Mouse (Mus musculus): Measurements from ENCODE around the gene Prkacb. TPM values are rescaled to one million over a fixed set of nuclear protein-coding genes. Genes with fewer than 3 reads are reported as not detected.

The Prkacb gene
- total RNA-seq (2021) = 10 to 100 TPM; 61.9 to 64.4 TPM

DNA sequence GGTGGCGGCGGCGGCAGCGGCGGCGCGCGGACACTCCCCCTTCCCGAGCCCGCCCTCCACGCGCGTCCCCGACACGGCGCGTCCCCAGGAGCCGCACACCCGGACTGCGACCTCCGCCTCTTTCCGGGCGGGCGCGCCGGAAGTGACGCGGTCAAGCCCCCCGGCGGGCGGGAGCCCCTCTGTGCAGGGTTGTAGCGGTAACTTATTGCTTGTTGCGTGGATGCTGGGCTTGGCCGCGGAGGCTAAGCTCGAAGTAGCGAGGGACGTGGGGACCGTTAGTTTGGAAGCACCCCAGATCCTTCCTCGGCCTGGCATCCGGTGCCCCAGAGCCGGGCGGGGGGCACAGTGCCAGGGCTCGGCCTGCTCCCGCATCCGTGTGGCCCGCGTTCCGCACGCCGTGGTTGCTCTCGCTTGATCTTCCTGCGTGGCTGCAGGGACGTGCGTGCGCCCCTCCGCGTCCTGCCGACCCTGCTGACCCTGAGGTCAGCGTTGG, at the start of gene Prkacb:
Prkacb (minus strand) TSS at position 90 of the 493 bp plus-strand sequence.
- peak; percentile 88 for DNase-seq (ENCODE audit: low spot score)
- intact Hi-C loops (cut with DNase I) = loop anchor here (5.0 kb wide), 3 partner anchors 39 to 316 kb away; partner anchors contain the start of genes Gng5, Rpf1, Spata1 and Ttll7

DNA sequence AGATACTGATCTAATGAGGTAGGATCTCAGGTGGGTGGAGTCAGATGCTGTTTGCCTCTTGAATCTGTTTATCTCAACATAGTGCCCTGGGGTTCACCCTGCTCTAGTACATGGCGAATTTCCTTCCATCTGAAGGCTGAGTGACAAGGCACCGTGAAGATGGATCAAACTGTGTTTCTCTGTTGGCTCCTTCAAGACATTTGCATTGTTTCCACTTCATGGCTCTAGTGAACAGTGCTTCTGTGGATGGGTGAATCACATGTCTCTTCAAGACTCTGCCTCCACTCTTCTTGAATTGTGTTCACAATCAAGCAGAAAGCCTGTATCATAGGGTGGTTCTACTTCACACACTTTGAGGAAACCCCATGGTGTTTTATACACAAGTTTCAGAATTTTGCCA, 47.5 kb upstream of the Prkacb start:
- intact Hi-C loops (cut with DNase I) = no loop called here

DNA sequence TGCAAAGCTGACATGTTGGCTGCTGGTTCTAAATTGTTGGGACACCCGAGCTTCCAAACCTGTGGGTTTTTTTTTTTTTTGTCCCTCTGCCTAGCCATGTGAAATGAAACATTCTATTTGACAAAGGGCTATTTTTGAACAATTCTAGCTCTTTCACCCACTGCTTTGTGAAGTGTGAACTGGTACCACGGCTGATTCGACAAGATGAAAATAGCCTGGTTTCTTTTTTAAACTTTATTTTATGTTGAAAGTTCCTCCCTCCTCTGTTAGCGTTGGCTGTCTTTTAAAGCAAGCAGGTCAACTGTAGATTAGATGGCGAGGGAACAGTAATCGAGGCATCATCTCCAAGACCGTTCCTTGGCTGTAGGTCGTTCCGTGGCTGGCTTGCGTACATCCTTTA, 44.6 kb upstream of the Prkacb start:
- DNase-seq (ENCODE audit: low spot score) = no peak
- intact Hi-C loops (cut with DNase I) = no loop called here

More for the DNA sequence above, 47.5 kb upstream of the Prkacb start:
- no peak for DNase-seq (ENCODE audit: low spot score)

DNA sequence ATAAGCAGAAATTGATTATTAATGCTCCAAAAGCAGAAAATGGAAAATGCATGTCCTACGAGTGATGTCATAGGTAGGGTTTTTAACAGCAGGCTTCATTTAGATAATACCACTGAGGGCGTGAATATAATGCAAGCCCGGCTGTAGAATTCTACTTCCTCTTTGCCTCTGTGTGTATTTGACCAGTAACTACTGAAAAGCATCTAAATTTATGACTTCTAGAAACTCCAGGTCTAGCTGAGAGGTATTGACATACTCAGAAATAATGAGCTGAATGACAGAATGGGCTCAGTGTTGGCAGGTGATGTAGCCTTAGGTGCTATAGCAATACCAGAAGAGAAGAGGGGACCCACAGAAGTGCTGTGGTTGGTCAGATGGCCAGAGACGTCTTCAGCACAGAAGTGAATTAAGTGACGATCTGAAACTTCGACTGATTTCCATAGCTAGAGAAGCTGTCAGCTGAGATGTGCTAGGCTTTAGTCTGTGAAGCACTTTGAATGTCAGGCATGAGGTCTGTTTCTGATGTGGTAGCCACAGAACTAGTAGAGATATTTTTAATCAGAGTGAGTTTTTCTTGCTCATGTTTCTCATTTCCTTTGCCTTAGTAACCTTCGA, 41.8 kb upstream of the Prkacb start:
- DNase-seq (ENCODE audit: low spot score) = no peak
- intact Hi-C loops (cut with DNase I) = loop anchor here (5.0 kb wide), 1 partner anchor 42 kb away; the partner anchor contains the start of gene Prkacb

DNA sequence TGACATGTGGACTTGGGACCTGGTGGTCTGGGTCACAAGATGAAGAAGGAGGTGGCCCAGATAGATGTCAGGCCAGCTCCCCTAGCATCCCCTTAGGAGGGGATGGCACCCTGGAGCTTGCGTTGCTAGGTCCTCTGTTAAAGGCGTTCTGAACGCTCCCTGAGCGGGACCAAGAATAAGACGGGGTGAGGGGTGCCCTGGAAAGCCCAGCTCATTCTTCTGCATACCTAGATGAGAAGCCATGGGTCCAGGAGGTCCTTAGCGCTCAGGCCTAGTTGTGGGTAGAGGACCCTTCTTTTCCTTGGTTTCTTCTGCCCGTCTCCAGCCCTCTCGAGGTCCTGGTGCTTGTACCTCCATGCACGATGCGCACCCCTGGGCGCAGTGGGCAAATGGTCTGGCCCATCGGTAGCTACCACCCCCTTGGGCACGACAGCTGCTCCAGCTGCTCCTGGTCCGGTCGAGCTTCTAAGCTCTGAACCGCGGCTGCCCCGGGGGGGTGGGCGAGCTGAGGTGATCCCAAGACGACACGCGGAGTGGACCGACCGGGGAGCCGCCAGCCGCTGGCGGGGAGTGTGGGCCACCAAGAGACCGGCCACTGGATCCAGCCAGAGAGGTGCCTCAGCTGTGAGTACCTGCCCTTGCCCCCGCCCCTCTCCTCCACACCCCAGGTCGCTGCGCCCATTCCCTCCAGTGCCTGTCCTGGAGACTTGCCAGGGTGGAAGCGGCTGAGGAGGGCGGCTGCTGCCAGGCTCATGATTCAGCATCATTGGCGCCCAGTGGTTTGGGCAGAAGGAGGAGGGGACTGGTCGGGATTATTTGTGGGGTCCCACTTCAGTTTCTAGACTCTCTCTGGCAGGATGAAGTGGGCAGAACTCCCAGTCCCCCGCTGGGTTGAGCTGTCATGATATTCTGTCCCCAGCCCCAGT, 39.4 kb upstream of the Prkacb start, which contains the start of gene Ttll7:
Ttll7 (plus strand) TSS at position 402 of the 926 bp plus-strand sequence.
- intact Hi-C loops (cut with DNase I) = loop anchor here (5.0 kb wide), 1 partner anchor 40 kb away; the partner anchor contains the start of gene Prkacb
- DNase-seq (ENCODE audit: low spot score) = peak; percentile 58

DNA sequence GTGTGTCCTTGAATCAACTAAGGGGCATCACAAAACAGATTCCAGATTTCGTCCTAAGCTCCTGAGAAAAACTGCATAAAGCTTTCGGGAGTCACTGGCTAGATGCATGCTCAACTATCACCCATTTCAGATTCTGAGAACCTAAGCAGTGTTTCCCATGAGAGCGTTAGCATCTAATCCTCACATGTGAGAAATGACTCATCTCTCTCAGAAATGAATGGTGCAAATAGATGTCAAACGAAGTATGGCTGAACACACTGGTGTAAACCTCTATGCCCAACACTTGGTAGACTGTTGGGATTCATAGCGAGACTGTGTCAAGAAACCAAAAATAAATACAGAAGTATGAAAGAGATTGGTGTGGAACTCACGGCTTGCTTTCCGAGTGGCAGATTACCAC, 36.6 kb upstream of the Prkacb start:
- intact Hi-C loops (cut with DNase I) = no loop called here
- DNase-seq (ENCODE audit: low spot score) = no peak

DNA sequence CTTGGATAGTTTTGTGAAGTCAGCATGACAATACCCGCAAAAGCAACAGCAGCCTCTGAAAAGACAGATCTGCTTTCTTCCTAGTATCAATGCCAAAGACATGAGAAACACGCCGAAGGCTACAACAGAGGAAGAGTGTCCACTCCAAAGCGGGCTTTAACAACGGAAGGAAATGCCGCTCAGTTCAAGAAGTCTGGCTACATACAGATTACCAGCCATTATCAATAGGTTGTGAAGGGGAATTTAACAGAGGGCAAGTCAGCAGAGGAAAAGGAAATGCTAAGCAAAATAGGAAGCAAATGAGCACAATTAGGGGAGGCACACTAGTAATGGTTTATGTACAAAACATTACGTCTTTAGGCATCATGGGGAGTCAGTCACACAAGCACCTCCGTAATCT, 35.3 kb upstream of the Prkacb start:
- intact Hi-C loops (cut with DNase I) = no loop called here
- DNase-seq (ENCODE audit: low spot score) = no peak

DNA sequence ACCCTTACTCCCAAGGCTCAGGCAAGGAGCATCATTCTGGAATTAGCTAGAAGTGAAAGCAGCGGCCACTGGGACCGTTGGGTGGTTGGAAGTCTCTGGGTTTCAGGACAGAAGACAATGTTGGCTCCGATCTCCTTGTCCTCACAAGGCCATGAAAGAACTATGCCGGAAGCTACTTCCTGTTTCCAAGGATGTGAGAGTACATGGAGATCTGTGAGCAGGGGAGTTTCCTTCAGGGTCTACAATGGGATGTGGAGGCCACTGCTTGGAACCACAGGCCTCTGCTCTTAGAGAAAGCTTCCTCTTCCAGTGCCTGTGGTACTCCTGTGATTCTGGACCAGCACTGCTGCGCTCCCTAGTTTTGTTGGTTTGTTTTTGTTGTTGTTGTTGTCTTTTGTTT, 33.4 kb upstream of the Prkacb start:
- intact Hi-C loops (cut with DNase I) = no loop called here
- peak; percentile 27 for DNase-seq (ENCODE audit: low spot score)

DNA sequence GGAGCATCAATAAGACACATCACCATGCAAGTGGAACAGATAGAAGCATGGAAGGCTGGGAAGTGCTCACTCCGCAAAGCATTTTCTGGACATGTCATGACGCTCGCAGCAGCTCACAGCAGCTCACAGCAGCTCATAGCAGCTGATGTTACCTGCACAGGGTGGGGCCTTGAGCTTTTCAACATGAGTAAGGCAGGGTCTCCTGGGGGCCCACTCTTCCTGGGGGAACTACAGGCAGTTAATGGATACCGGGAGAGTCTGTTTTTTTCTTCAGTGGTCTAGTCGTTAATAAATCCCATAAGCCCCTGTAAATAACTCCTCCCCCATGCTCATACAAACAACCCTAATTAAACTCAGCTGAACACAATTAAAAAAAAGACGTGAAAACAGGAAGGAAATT, 30.7 kb upstream of the Prkacb start:
- no peak for DNase-seq (ENCODE audit: low spot score)
- intact Hi-C loops (cut with DNase I) = no loop called here

DNA sequence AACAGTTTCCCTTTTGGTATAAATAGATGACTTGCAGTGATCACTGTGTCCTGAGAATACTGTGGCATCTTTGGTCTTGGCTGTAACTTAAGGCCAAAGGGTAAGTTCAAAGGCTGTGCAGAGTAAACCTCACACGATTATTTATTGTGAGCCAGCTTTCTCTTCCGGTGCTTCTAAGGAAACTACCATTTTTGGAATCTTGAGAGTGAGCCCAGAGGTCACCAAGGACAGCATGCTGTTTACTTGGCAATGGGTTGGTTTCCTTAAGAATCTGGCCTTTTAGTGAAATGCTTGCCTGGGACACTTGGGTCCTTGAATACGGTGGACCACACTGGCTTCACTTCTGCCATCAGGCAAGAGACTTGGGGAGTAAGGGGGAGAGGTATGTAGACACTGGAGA, 30.0 kb upstream of the Prkacb start:
- intact Hi-C loops (cut with DNase I) = no loop called here
- DNase-seq (ENCODE audit: low spot score) = peak; percentile 3

DNA sequence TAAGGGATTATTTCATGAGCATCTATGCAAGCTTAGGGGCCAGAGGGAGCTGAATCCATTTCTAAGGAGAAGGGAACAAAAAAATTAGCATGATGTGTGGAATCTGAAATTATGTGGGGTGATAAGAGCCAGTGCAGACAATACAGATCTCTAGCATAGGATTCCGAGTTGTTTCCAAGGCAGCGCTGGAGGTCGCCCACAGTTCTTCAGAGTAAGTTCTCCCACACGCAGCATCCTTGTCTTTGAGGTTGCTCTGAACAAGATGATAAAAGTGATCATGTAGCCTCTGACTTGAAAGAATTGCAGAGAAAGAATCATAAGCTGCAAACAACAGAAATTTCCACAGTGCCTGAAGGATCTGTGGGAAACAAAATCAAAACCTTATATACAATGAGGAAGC, 7.9 kb upstream of the Prkacb start:
- intact Hi-C loops (cut with DNase I) = no loop called here
- no peak for DNase-seq (ENCODE audit: low spot score)

DNA sequence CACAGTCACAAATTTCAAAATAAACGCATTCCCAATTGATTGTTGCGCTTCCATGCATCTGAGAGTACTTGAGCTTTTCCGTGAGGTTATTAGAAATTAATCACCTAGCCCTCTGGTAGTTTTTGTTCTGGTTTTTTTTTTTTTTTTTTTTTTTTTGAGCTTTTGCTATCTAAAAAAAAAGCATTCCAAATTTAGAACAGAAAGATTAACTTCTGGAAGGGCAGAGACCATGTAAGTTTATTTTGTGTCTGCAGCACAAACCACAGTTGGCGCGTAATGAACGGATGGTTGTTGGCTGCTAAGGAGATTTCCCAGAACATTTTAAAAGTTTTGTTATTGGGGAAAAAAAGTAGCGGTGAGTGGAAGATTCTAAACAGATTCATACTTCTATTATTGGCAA, 834 bp upstream of the Prkacb start:
- intact Hi-C loops (cut with DNase I) = loop anchor here (5.0 kb wide), 3 partner anchors 39 to 316 kb away; partner anchors contain the start of genes Gng5, Rpf1, Spata1 and Ttll7
- no peak for DNase-seq (ENCODE audit: low spot score)

DNA sequence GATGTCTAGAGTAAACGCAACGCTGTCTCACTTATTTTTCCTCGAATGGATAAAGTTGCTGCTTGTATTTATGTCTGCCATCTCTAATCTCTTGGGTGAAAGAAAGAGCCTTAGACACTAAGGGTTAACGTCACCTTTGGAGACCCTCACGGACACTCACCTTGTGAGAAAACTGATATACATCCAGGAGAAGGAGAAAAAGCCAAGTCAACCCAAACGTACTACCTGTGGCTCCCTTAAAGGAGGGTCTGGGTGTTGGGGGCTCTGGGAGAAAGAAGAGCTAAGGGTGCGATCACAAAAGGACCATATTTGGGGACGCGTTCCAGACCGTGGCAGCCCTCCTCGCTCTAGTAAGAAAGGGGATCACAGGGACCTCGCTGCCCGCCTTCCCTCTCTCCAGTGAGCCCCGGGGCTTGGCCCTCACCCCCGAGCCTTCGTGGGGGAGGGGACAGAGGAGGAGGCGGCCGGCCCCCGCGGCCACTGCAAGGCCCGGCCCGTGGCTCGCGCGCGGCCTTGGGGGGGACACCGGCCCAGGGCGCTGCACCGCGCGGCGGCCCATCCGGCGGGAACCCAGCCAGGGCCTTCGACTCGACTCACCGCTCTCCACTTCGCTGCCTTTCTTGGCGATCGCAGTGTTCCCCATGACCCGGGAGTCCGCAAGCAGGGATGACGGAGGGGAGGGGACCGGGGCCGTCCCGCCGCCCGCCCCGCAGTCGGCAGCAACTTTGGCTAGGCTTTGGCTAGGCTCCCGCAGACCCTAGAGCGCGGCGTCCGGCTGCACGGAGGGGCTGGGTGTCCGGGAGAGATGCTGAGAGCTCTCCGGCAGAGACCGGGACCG, 530 bp downstream of the Prkacb start:
- DNase-seq (ENCODE audit: low spot score) = no peak
- intact Hi-C loops (cut with DNase I) = loop anchor here (5.0 kb wide), 3 partner anchors 40 to 315 kb away; partner anchors contain the start of genes Gng5, Rpf1, Spata1 and Ttll7

DNA sequence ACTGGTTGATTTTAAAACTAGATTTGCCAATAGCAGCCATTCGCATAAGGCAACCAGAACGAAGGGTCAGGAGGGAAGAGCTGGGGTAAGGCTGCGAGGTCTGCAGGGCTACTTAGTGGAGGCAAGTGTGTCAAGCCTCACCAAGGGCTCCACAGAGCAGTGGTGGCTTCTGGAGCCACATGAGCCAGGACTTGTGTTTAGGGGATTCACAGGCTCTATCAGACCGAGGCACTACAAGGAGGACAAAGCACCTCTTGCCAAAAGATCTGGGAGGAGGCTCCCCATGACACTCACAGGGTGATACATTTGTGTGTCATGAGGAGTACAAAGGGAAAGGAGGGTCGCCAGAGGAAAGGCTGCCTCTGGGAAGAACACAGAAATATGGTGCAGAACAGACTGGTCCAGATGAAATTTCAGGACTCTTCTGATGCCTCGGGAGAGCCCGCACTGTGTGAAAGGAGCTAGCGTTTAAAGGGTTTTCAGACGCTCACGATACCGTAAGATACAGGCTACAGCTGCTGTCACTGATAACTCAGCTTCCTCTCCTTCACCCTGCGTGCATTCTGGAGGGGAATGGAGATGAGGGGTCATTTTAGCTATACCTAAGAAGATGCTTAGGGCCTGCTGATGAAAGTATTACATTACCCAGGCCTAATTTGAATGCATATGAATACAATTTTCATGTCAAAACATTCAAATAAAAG, 19.1 kb downstream of the Prkacb start:
- DNase-seq (ENCODE audit: low spot score) = no peak
- intact Hi-C loops (cut with DNase I) = loop anchor here (5.0 kb wide), 1 partner anchor 104 kb away; no protein-coding TSS in a partner anchor

DNA sequence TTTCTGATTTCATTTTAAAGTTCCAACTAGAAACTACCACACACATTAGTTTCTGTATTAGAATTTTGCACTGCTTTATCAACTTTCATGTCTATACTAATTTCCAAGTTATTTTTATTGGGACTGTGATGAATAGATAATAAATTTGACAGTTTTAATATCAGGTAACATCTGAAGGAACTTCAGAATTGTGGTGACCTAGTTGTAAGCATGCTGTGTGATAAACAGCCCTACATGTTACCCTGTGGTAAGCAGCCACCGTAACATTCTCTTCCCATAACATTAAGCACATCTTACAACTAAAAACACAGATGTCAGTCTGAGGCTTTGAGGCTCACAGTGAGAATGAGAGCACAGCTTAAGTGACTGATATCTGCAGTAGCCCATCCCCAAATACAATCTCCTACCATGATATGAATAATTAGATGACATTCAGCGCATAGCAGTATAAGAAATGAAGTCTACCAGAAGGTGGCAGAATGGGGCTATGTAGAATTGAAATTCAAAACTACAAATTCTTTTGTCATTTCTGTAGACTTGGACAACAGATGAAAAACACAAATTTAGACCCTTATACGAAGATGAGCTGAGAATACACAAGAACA, 20.5 kb downstream of the Prkacb start:
- intact Hi-C loops (cut with DNase I) = loop anchor here (1.0 to 5.0 kb wide), 2 partner anchors 105 to 123 kb away; no protein-coding TSS in a partner anchor
- no peak for DNase-seq (ENCODE audit: low spot score)

DNA sequence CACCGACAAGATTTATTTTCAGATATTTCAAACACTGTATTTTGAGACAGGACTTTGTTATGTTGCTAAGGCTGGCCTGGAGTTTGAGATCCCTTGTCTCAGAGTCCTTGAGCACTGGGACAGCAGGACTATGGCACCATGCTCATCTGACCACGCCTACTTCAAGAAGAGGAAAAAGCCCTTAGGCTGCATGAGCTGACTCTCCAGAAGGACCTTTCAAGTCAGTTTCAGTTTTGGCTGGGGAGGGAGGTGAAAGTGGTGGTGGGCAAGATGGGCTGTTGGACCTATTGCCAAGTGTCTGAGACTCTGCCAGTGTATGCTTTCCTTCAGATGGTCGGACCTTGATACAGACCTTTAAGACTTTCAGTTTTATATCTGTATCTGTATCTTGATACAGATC, 28.6 kb downstream of the Prkacb start:
- no peak for DNase-seq (ENCODE audit: low spot score)
- intact Hi-C loops (cut with DNase I) = loop anchor here (5.0 kb wide), 1 partner anchor 442 kb away; no protein-coding TSS in a partner anchor

DNA sequence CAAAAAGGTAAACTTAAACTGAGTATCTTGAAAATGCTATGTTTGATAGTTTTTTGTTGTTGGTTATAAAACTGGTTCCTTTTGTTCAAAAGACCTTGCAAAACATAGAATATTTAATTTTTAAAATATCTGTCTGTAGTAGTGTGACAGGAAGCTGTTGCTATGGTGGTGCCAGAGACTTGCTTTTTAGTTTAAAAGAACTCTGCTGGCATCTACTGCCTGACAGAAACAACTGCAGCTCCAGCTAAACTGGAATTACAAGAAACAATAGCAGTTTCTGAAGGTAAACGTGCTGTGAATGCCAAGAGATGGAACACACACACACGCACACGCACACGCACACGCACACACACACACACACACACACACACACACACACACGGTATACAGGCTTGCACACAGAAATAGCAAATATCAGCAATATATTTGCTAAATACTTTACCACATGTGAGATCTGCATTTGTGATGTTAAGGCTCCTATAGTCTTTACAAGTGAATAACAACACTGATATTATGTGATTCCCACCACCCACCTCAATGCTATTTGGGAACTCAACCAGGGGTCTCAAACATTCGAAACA, 29.1 kb downstream of the Prkacb start:
- intact Hi-C loops (cut with DNase I) = loop anchor here (2.0 to 5.0 kb wide), 2 partner anchors 219 to 441 kb away; no protein-coding TSS in a partner anchor
- no peak for DNase-seq (ENCODE audit: low spot score)

DNA sequence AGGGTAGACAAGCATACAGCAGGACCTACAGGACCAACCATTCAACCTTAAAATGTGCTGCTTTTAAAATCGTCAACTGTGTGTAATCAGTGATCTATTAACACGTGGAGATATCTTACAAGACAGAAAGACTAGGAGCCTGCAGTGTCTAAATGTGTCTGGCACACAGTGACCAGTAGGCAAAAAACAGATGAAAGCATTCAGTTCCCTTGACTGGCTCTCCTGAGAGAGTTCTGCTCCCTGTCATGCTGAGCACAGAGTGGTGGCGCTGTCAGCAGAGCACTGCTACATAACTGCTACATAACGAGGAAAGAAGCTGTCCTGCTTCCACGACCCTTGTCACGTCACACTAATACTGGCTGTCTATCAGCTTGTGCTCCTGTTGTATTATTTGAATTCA, 30.2 kb downstream of the Prkacb start:
- intact Hi-C loops (cut with DNase I) = loop anchor here (2.0 to 5.0 kb wide), 2 partner anchors 218 to 440 kb away; no protein-coding TSS in a partner anchor
- no peak for DNase-seq (ENCODE audit: low spot score)
